Mouse (Mus musculus) kidney, postnatal 25 days (tissue): ENCODE measurements around the gene Gm17631.
"Not testable (repeated sequence)": the region's sequence is repeated elsewhere in the genome, so short reads cannot be mapped to it uniquely, and the experiment has no call there.

ENCODE experiments used
- DNase-seq, 2 experiments: peaks; one replicate each; pipeline ENCODE4 v3.0.0; 2021; ENCODE audit warnings: mixed read lengths in 2 of 2

The Gm17631 gene

GRCm38 (mm10) chr6:129862349-129862748 is at the start of gene Gm17631:
Gm17631 (plus strand) TSS chr6:129862649.
- DNase-seq: not testable (repeated sequence)

GRCm38 (mm10) chr6:129817731-129818130 is 44.7 kb upstream of the Gm17631 start:
- no peak for DNase-seq

DNA sequence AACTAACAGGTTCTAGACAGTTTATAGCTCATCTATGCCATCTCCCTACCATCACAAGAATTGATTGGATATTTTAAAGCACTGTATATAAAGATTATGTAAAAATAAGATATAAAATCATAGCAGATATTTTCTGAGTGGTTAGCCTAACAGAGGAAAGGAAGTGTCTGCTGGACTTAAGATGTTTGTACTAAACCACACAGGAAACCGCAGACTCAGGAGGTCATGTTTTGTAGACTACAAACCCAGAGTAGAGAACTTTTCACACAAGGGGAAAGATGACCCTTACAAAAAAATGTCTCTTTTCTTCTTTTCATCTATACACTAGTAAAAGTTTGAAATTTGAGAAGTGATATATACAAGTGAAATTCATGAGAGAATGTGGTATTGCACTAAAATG is 38.4 kb upstream of the Gm17631 start:
- no peak for DNase-seq

DNA sequence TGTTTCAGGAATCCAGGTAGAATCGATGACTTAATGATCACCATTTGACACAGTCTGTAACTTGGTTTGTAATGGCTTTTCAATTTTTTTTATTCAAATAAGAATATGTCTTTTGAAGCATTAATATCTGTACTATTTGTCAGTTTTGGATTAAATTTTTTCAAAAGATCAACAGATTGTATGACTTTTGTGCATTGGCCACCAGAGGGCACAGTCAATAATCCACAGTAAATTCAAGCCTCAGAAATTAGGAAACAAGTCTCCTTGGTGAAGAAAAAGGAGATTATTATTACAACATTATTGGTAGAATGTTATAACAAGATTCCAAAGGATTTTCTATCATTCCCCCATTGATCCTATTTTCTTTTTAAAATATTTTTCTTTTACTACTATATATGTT is 36.9 kb upstream of the Gm17631 start:
- no peak for DNase-seq

GRCm38 (mm10) chr6:129876549-129876948 is 14.1 kb downstream of the Gm17631 start, which contains the start of gene Klra17:
Klra17 (minus strand) TSS chr6:129876672.
- DNase-seq: no peak

DNA sequence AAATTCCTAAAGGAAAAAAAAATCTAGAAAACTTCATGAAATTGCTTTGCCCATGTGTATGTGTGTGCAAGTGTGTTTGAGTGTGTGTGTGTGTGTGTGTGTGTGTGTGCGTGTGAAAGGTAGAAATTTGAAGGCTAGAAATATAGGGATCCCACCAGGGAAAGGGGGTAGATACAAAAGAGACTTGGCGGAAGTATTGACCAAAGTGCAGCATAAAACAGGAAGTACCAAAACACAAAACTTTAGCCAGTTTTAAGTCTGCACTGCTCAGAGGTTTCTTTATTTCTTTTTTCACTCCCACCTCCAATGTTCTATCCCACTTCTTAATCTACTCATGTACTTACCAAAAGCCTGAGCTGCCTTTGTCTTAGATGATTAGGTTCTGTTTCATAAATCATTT is 20.1 kb downstream of the Gm17631 start:
- DNase-seq: no peak
